ENCODE assay signal across 26 mouse cellular contexts in genomic region chr15:11411846-11412245, GRCm38 (mm10). TPM values are rescaled to one million over a fixed set of nuclear protein-coding genes. Genes with fewer than 3 reads are reported as not detected.
DNase-seq lines count a peak whose midpoint lies in the region; ATAC-seq and TF ChIP-seq lines count a peak whose summit lies in the region.
"Had no signal": no experiment of that assay in that cellular context is flagged by ENCODE, and none has a peak within 500 bp of the region (broad histone marks: within the 10 kb centered on the region; RNA-seq: fewer than 3 reads in every experiment).

No protein-coding gene starts in this region.

- no peak for TF ChIP-seq POLR2A in lung, adult 2 months (IDR thresholded peaks at IDR 0.05; ENCODE audit: borderline replicate concordance, extremely low read depth, low read depth, low read length)

- no peak overlapping the region for H3K4me3 ChIP-seq in kidney, postnatal 0 days (replicated peaks; ENCODE audit: low read depth, low read length)
- H3K4me3 ChIP-seq in lung, embryonic 14.5 days (ENCODE audit: low read depth, low read length): no peak overlapping the region
- H3K4me3 ChIP-seq in lung, adult 2 months (replicated peaks; ENCODE audit: extremely low read depth, low read depth, low read length): no peak overlapping the region
- H3K4me3 ChIP-seq: embryonic facial prominence, embryonic 13.5 days; embryonic facial prominence, embryonic 15.5 days; erythroblast, embryonic 14.5 days; forebrain, embryonic 10.5 days; forebrain, embryonic 12.5 days had no signal

- WGBS in kidney, postnatal 0 days: 37% methylated on average over 7 of the region's 7 CpGs
- WGBS in lung, embryonic 14.5 days: 70% methylated on average over 7 of the region's 7 CpGs
- 55% methylated on average over 7 of the region's 7 CpGs for WGBS in lung, adult 2 months

- H3K4me2 ChIP-seq in kidney, postnatal 0 days (ENCODE audit: low read length): no peak overlapping the region
- H3K4me2 ChIP-seq in lung, embryonic 14.5 days: no peak overlapping the region
- H3K4me2 ChIP-seq: embryonic facial prominence, embryonic 13.5 days; embryonic facial prominence, embryonic 15.5 days; forebrain, embryonic 12.5 days had no signal

- no peaks in the 10 kb centered on the region for H3K9me3 ChIP-seq in kidney, postnatal 0 days (replicated peaks; ENCODE audit: low read length)
- no peaks in the 10 kb centered on the region for H3K9me3 ChIP-seq in lung, embryonic 14.5 days (ENCODE audit: low read depth, low read length)
- H3K9me3 ChIP-seq: embryonic facial prominence, embryonic 13.5 days; embryonic facial prominence, embryonic 15.5 days; forebrain, embryonic 10.5 days; forebrain, embryonic 12.5 days had no signal

- H3K4me1 ChIP-seq in kidney, postnatal 0 days (replicated peaks; ENCODE audit: insufficient read depth, low read length): no peaks in the 10 kb centered on the region
- no peaks in the 10 kb centered on the region for H3K4me1 ChIP-seq in lung, embryonic 14.5 days (ENCODE audit: insufficient read depth)
- H3K4me1 ChIP-seq in lung, adult 2 months (ENCODE audit: control insufficient read depth, insufficient read depth, low read length): no peaks in the 10 kb centered on the region
- H3K4me1 ChIP-seq: embryonic facial prominence, embryonic 15.5 days; forebrain, embryonic 12.5 days had no signal

- no peak for TF ChIP-seq CTCF in kidney, postnatal 0 days (IDR thresholded peaks at IDR 0.05; ENCODE audit: low read depth)
- TF ChIP-seq CTCF in lung, embryonic 14.5 days (IDR thresholded peaks at IDR 0.05; ENCODE audit: low read depth): no peak
- TF ChIP-seq CTCF in lung, adult 2 months (IDR thresholded peaks at IDR 0.05; ENCODE audit: insufficient read depth, low read length): no peak

- H3K9ac ChIP-seq in kidney, postnatal 0 days (ENCODE audit: low read depth, low read length): no peak overlapping the region
- no peak overlapping the region for H3K9ac ChIP-seq in lung, embryonic 14.5 days
- H3K9ac ChIP-seq: embryonic facial prominence, embryonic 13.5 days; embryonic facial prominence, embryonic 15.5 days; forebrain, embryonic 12.5 days had no signal

- H3K27me3 ChIP-seq in kidney, postnatal 0 days (ENCODE audit: insufficient read depth, low read length): no peaks in the 10 kb centered on the region
- H3K27me3 ChIP-seq in lung, embryonic 14.5 days (ENCODE audit: insufficient read depth, low read length): no peaks in the 10 kb centered on the region
- H3K27me3 ChIP-seq: embryonic facial prominence, embryonic 15.5 days; forebrain, embryonic 12.5 days; Patski had no signal

- peak; percentile 26 for DNase-seq in kidney, postnatal 0 days (ENCODE audit: low spot score)
- no peak for DNase-seq in kidney, postnatal 14 days
- DNase-seq in lung, embryonic 14.5 days: peak; percentile 10
- DNase-seq in lung, adult 2 months: no peak
- DNase-seq: adrenal gland, adult 8-10 months; adrenal gland, postnatal 14 days; adrenal gland, postnatal 36 days; B cell, adult 2 months; cerebellum, adult 11 months; cerebellum, adult 18-20 months; cerebellum, adult 8-10 months; cerebellum, adult 9-11 months; cerebellum, postnatal 14 days; cerebellum, postnatal 36 days; embryo, embryonic 11 days had no signal

- H3K36me3 ChIP-seq in kidney, postnatal 0 days (ENCODE audit: insufficient read depth, low read length): no peaks in the 10 kb centered on the region
- no peaks in the 10 kb centered on the region for H3K36me3 ChIP-seq in lung, embryonic 14.5 days (ENCODE audit: insufficient read depth)
- H3K36me3 ChIP-seq: embryonic facial prominence, embryonic 13.5 days; embryonic facial prominence, embryonic 15.5 days; forebrain, embryonic 10.5 days; forebrain, embryonic 12.5 days had no signal

- H3K27ac ChIP-seq in kidney, postnatal 0 days: no peak overlapping the region
- H3K27ac ChIP-seq in lung, embryonic 14.5 days (ENCODE audit: low read depth): no peak overlapping the region
- H3K27ac ChIP-seq: embryonic facial prominence, embryonic 13.5 days; embryonic facial prominence, embryonic 15.5 days; forebrain, embryonic 10.5 days; forebrain, embryonic 12.5 days had no signal

- ATAC-seq in kidney, postnatal 0 days (replicated peaks; ENCODE audit: low FRiP score, low read depth): no peak
- no peak for ATAC-seq in lung, embryonic 14.5 days (ENCODE audit: insufficient read depth)
- ATAC-seq in cerebellum, adult (ENCODE audit: insufficient number of reproducible peaks, low FRiP score, low TSS enrichment): no peak
- ATAC-seq: activated CD4-positive, CD25-positive, alpha-beta regulatory T cell, adult 4 months; CD4-positive, CD25-positive, alpha-beta regulatory T cell, adult 4 months; forebrain, embryonic 14.5 days; forebrain, embryonic 16.5 days; Patski had no signal

RNA-seq across cellular contexts. Expression of gene Tars, which starts 12.4 kb away (rescaled TPM):
- polyA plus RNA-seq in kidney, postnatal 0 days (2015; fragmentation: Nextera tagmentation; extraction: Ambion mirVana): 43.2 and 52.5 TPM in 2 replicates
- 70.3 and 78.4 TPM in 2 replicates for polyA plus RNA-seq in lung, embryonic 14.5 days (2014; fragmentation: Nextera tagmentation; extraction: Ambion mirVana)
- 8.7 and 13.0 TPM in 2 replicates for polyA plus RNA-seq in lung, adult 2 months (2012; rRNA removed)

Comparison
In these comparisons a context has a peak if more than half of its experiments do, and no peak if none do; other contexts are left out.
1. DNase-seq: peak in kidney, postnatal 0 days (single experiment) and lung, embryonic 14.5 days (single experiment); none in kidney, postnatal 14 days (single experiment) and lung, adult 2 months (single experiment).